Mouse (Mus musculus) kidney, postnatal 0 days (tissue): Measurements from ENCODE around the gene Ptcd3. TPM values are rescaled to one million over a fixed set of nuclear protein-coding genes. Genes with fewer than 3 reads are reported as not detected.

ENCODE experiments used
- ATAC-seq: fragments of 200-750 bp; cut with Nextera tagmentation; replicated peaks from 2 replicates; pipeline ENCODE4 v1.8.0; 2017; ENCODE audit warnings: low read depth, moderate number of reproducible peaks, moderate TSS enrichment, moderate library complexity; ENCODE audit not compliant: low FRiP score
- DNase-seq: peaks from one replicate; pipeline ENCODE4 v3.0.0-alpha.2; 2016; ENCODE audit warnings: low spot score
- H3K27ac ChIP-seq: fragments of 300-500 bp; sonication (generic); 2 replicates; pipeline ENCODE4 v1.5.1; 2014; ENCODE audit warnings: mild to moderate bottlenecking
- H3K27me3 ChIP-seq: fragments of 300-500 bp; sonication (generic); 2 replicates; pipeline ENCODE4 v1.6.1; 2014; ENCODE audit warnings: low read length, mixed read lengths; ENCODE audit not compliant: insufficient read depth
- H3K36me3 ChIP-seq: fragments of 300-500 bp; sonication (generic); 2 replicates; pipeline ENCODE4 v1.6.1; 2014; ENCODE audit warnings: low read length, mixed read lengths; ENCODE audit not compliant: insufficient read depth
- H3K4me1 ChIP-seq: fragments of 300-500 bp; sonication (generic); replicated peaks from 2 replicates; pipeline ENCODE4 v1.6.1; 2014; ENCODE audit warnings: antibody characterized with exemption, low read length, mixed read lengths; ENCODE audit not compliant: insufficient read depth
- H3K4me2 ChIP-seq: fragments of 300-500 bp; sonication (generic); 2 replicates; pipeline ENCODE4 v1.6.1; 2014; ENCODE audit warnings: mild to moderate bottlenecking, low read length, moderate library complexity, mixed read lengths
- H3K4me3 ChIP-seq: fragments of 300-500 bp; sonication (generic); replicated peaks from 2 replicates; pipeline ENCODE4 v1.5.1; 2014; ENCODE audit warnings: low read depth, low read length
- H3K9ac ChIP-seq: fragments of 300-500 bp; sonication (generic); 2 replicates; pipeline ENCODE4 v1.6.1; 2014; ENCODE audit warnings: low read depth, low read length
- H3K9me3 ChIP-seq: fragments of 300-500 bp; sonication (generic); replicated peaks from 2 replicates; pipeline ENCODE4 v1.6.1; 2016; ENCODE audit warnings: low read length, inconsistent platforms, mixed read lengths
- CTCF ChIP-seq: IDR thresholded peaks from 2 replicates; pipeline ENCODE4 v1.5.1; 2016; ENCODE audit warnings: antibody characterized with exemption, low read depth, mild to moderate bottlenecking, moderate library complexity
- WGBS: fragments of 180-500 bp; shearing (Covaris S2); extraction: QIAGEN DNeasy Blood & Tissue Kit; methylation state at CpG from one replicate; pipeline ENCODE4 v1.1.7; 2014; 5-methylcytosine and 5-hydroxymethylcytosine counted together
- polyA plus RNA-seq: library from polyadenylated mRNA; unstranded; fragments of >200 nt; fragmentation: Nextera tagmentation; extraction: Ambion mirVana; gene quantifications from 2 replicates; pipeline ENCODE4 v1.2.1, GENCODE M21; 2015

Gene Ptcd3
- 61.3 and 66.4 TPM in 2 replicates for polyA plus RNA-seq

DNA sequence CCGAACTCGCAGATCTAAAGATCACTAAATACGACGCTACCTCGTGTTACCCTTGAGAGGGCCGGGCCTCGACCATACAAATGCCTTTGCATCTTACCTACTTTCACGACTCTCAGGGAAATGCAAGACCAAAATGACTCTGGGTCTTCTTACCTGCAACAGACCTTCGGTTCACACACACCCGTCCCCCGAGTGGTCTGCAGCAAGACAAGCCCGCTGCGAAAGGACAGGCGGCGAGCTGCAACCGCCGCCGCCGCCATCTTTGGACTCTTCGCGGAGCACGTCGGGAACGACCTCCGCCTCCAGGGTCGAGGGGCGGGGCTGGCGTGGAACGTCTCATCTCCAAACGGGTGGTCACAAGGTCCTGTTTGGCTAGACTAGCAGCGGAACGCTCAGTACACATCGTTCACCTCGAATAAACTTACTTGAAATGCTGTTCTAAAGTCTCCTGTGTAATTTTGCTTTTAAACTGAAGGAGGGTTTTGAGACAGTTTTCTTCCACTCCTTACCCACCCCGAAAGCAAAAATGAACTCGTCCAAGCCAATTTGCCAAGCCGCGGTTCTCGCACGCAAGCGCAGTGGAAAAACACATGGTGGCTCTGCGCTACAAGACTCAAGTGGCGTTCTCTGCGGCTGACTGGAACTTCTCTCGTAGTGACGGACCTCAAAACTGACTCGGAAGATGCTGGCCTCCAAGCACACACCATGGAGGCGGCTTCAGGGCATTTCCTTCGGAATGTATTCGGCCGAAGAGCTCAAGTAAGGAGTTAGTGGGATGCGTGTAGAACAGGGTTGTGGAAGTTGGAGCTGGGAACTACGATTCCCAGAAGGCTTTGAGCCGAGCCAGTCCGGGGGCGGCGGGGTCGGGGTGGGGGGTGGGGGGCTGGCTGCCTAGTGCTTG lies at the start of gene Ptcd3, which contains the start of gene Polr1a:
Gene Ptcd3, minus strand, starts transcription at position 270 of the 901 bp plus-strand sequence.
Gene Polr1a, plus strand, starts transcription at position 573 of the 901 bp plus-strand sequence.
- under 1% methylated on average over 58 of the region's 58 CpGs for WGBS
- H3K36me3 ChIP-seq, result peaks cover 11% of the 10 kb centered on the region
- no peak for TF ChIP-seq CTCF
- DNase-seq, result peak; percentile 96
- H3K4me3 ChIP-seq, result peak within 1 kb of the TSS; percentile 79
- ATAC-seq, result peak; percentile 86
- H3K27ac ChIP-seq, result peak within 1 kb of the TSS; percentile 27; the same call in 1 of the 2 replicates
- no peaks in the 10 kb centered on the region for H3K9me3 ChIP-seq
- no peaks in the 10 kb centered on the region for H3K27me3 ChIP-seq
- peak within 1 kb of the TSS; percentile 76 for H3K4me2 ChIP-seq
- no peaks in the 10 kb centered on the region for H3K4me1 ChIP-seq
- peak within 1 kb of the TSS; percentile 75 for H3K9ac ChIP-seq

DNA sequence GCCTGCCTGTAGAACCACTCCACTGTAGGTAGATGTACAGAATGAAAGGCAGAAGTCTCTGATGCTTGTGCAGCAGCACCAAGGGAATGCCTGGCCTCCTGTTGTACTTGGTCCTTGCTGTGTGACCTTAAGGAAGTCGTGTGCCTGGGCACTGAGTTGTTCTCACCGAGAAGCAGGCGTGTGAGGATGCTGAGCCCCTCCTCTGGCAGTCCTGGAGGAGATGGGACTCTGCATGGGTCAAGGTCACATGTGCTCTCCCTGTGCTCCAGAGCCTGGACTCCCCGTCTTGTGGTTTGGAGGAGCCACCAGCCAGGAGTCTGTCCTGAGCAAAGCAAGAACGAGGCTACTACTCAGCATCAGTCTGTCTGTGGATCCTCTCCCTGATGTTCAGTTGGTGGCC lies 42.6 kb upstream of the Ptcd3 start:
- WGBS, result 80% methylated on average over 5 of the region's 5 CpGs
- Histone ChIP-seq H3K9ac (no peak overlapping the region), H3K4me1 (no peaks in the 10 kb centered on the region), H3K9me3 (no peaks in the 10 kb centered on the region), H3K36me3 (peaks cover 55% of the 10 kb centered on the region), H3K27me3 (no peaks in the 10 kb centered on the region), H3K27ac (no peak overlapping the region), H3K4me2 (no peak overlapping the region), H3K4me3 (no peak overlapping the region)
- DNase-seq, result no peak
- TF ChIP-seq CTCF, result no peak
- ATAC-seq, result no peak

DNA sequence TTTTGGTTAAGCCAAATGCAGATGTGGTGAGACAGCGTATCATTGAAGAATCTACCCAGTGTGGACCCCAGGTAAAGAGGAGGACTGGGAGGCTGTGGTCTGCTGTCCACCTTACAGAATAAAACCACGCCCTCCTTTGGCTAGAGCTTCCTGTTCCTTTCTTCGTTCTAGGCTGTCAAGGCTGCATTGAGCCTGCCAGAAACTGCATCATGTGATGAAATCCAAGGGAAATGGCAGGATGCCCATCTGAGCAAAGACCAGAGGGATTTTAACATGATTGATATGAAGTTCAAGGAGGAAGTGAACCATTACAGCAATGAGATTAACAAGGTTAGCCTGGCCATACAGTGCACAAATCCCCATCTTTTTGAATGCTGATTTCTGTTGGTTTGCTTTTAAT lies 42.0 kb upstream of the Ptcd3 start:
- 83% methylated on average over 3 of the region's 3 CpGs for WGBS

DNA sequence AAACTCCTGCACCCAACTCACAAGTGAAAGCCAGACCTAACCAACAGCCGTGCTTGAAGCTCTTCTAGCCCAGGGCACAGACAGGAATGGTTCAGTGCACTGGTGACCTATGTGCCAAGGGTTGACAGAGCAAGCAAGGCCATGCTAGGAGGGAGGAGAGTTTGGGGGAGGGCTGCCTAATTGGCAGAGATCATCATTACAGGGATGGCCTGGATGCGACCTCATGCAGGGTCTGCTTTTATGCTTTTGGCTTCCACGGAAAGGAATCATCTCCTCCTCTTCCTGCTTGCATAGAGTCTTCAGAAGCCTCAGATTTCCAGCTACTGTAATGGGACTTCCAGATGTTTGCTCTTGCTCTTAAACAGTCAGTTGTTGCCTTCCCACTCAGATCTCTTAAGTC lies 41.2 kb upstream of the Ptcd3 start:
- 42% methylated on average over 3 of the region's 3 CpGs for WGBS
- H3K9me3 ChIP-seq, result no peaks in the 10 kb centered on the region
- H3K4me3 ChIP-seq, result no peak overlapping the region
- H3K4me2 ChIP-seq, result no peak overlapping the region
- no peaks in the 10 kb centered on the region for H3K4me1 ChIP-seq
- no peak for TF ChIP-seq CTCF
- no peaks in the 10 kb centered on the region for H3K27me3 ChIP-seq
- H3K27ac ChIP-seq, result no peak overlapping the region
- H3K36me3 ChIP-seq, result peaks cover 54% of the 10 kb centered on the region
- ATAC-seq (no peak; the same call in 1 of the 2 replicates), DNase-seq (peak; percentile 41)
- no peak overlapping the region for H3K9ac ChIP-seq

More for the DNA sequence above, 42.0 kb upstream of the Ptcd3 start:
- TF ChIP-seq CTCF, result no peak
- Histone ChIP-seq H3K4me2 (no peak overlapping the region), H3K27me3 (no peaks in the 10 kb centered on the region), H3K9ac (no peak overlapping the region), H3K4me3 (no peak overlapping the region), H3K36me3 (peaks cover 55% of the 10 kb centered on the region), H3K9me3 (no peaks in the 10 kb centered on the region), H3K4me1 (no peaks in the 10 kb centered on the region), H3K27ac (no peak overlapping the region)
- DNase-seq, result peak; percentile 61
- ATAC-seq, result no peak

DNA sequence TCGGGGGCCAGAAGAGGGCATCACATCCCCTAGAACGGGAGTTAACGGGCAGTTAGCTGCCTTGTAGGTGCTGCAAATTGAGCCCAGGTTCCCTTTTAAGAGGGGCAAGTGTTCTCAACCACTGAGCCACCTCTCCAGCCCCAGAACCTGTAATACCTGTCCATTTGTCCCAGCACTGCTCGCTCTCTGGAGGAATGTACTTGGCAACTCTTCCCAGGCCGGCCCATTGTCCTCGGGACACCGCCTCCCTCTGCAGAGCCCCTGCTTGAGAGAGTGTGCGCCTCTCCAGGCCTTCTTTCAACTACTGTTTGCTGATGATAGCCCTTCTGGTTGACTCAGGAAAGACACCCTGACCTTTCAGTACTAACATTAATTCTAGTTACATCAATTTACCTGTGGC lies 37.6 kb upstream of the Ptcd3 start:
- no peak overlapping the region for H3K4me3 ChIP-seq
- H3K9me3 ChIP-seq, result no peaks in the 10 kb centered on the region
- H3K4me2 ChIP-seq, result no peak overlapping the region
- H3K27ac ChIP-seq, result no peak overlapping the region
- H3K9ac ChIP-seq, result no peak overlapping the region
- no peaks in the 10 kb centered on the region for H3K4me1 ChIP-seq
- DNase-seq (no peak), ATAC-seq (no peak)
- no peaks in the 10 kb centered on the region for H3K27me3 ChIP-seq
- H3K36me3 ChIP-seq, result peaks cover 20% of the 10 kb centered on the region; the same call in 1 of the 2 replicates
- TF ChIP-seq CTCF, result peak; percentile 27; the same call in 1 of the 2 replicates
- 96% methylated on average over 8 of the region's 8 CpGs for WGBS

DNA sequence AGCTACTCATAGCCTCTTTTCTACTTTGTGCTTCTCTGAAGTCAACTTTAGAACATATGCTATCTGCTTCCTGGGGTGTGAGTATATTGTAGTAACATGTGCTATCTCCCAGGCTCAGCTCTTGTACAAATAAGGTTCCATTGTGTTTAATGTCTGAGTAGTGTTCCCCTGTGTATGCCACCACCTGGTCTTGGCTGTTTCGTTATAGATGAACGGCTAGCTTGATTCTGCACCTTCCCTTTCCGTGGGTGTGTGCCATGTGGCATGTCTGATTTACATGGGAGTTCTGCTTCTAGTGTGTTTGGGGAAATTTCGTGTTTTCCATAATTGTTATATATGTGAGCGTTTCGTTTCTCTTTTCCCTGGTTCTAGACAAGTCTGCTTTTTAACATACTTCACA lies 36.6 kb upstream of the Ptcd3 start:
- Histone ChIP-seq H3K27me3 (no peaks in the 10 kb centered on the region), H3K36me3 (peaks cover 20% of the 10 kb centered on the region)
- no peak for ATAC-seq

More for the DNA sequence above, 36.6 kb upstream of the Ptcd3 start:
- Histone ChIP-seq H3K9ac (no peak overlapping the region), H3K9me3 (no peaks in the 10 kb centered on the region), H3K27ac (no peak overlapping the region), H3K4me2 (no peak overlapping the region), H3K4me3 (no peak overlapping the region), H3K4me1 (no peaks in the 10 kb centered on the region)
- TF ChIP-seq CTCF, result no peak
- no peak for DNase-seq
- WGBS, result 89% methylated on average over 6 of the region's 6 CpGs
